Mouse (Mus musculus): ENCODE data around the gene Cldn13. TPM values are rescaled to one million over a fixed set of nuclear protein-coding genes. Genes with fewer than 3 reads are reported as not detected.
A peak's percentile ranks its signal among the peaks of the same experiment; 100 is the strongest.

Gene Cldn13
- polyA plus RNA-seq, 1 experiment from 2014 or later = 0.39 TPM

GRCm38 (mm10) chr5:134890601-134891054, 24.7 kb downstream of the Cldn13 start:
- 58% methylated on average over 6 of the region's 6 CpGs for WGBS
- Histone ChIP-seq H3K4me2 (no peak overlapping the region), H3K9ac (0 out of 2 replicates have a peak overlapping the region, but pooled peaks have one; percentile 21), H3K27me3 (no peaks in the 10 kb centered on the region), H3K4me1 (peaks cover 34% of the 10 kb centered on the region), H3K27ac (no peak overlapping the region), H3K36me3 (no peaks in the 10 kb centered on the region), H3K4me3 (no peak overlapping the region), H3K9me3 (no peaks in the 10 kb centered on the region)
- no peak for ATAC-seq (ENCODE audit: insufficient number of reproducible peaks, insufficient read depth, low FRiP score, low TSS enrichment, low read depth)

- H3K4me2 ChIP-seq = no peak overlapping the region
- no peaks in the 10 kb centered on the region for H3K27me3 ChIP-seq
- H3K9me3 ChIP-seq = no peaks in the 10 kb centered on the region
- H3K9ac ChIP-seq = no peak overlapping the region
- H3K4me1 ChIP-seq = peaks cover 15% of the 10 kb centered on the region
- no peak for ATAC-seq (ENCODE audit: insufficient number of reproducible peaks, insufficient read depth, low FRiP score, low TSS enrichment, low read depth)
- no peaks in the 10 kb centered on the region for H3K36me3 ChIP-seq
- no peak overlapping the region for H3K4me3 ChIP-seq
- 87% methylated on average over 7 of the region's 7 CpGs for WGBS
- no peak overlapping the region for H3K27ac ChIP-seq
These were observed 26.8 kb downstream of the Cldn13 start for GRCm38 (mm10) chr5:134888505-134888904.

GRCm38 (mm10) chr5:134887447-134888335, 27.6 kb downstream of the Cldn13 start:
- WGBS = 60% methylated on average over 18 of the region's 18 CpGs
- 0 out of 2 replicates have a peak overlapping the region, but pooled peaks have one; percentile 14 for H3K27ac ChIP-seq

GRCm38 (mm10) chr5:134883077-134883476, 32.2 kb downstream of the Cldn13 start:
- Histone ChIP-seq H3K27ac (no peak overlapping the region), H3K36me3 (no peaks in the 10 kb centered on the region), H3K4me3 (no peak overlapping the region), H3K9ac (no peak overlapping the region), H3K9me3 (0 out of 2 replicates have a peak, but pooled peaks cover 7% of the 10 kb centered on the region), H3K4me1 (peaks cover 2% of the 10 kb centered on the region; the same call in 1 of the 2 replicates), H3K4me2 (no peak overlapping the region), H3K27me3 (no peaks in the 10 kb centered on the region)
- whole genome bisulfite sequencing = 57% methylated on average over 3 of the region's 3 CpGs
- ATAC-seq (ENCODE audit: insufficient number of reproducible peaks, insufficient read depth, low FRiP score, low TSS enrichment, low read depth) = no peak

More at GRCm38 (mm10) chr5:134887447-134888335, 27.6 kb downstream of the Cldn13 start:
- H3K4me3 ChIP-seq = no peak overlapping the region
- H3K4me1 ChIP-seq = peaks cover 10% of the 10 kb centered on the region
- no peak for ATAC-seq (ENCODE audit: insufficient number of reproducible peaks, insufficient read depth, low FRiP score, low TSS enrichment, low read depth)
- H3K9ac ChIP-seq = no peak overlapping the region
- H3K9me3 ChIP-seq = no peaks in the 10 kb centered on the region
- H3K36me3 ChIP-seq = no peaks in the 10 kb centered on the region
- H3K27me3 ChIP-seq = no peaks in the 10 kb centered on the region
- H3K4me2 ChIP-seq = no peak overlapping the region

- WGBS = 71% methylated on average over 10 of the region's 10 CpGs
- Histone ChIP-seq H3K36me3 (no peaks in the 10 kb centered on the region), H3K27ac (no peak overlapping the region), H3K4me3 (no peak overlapping the region), H3K9ac (no peak overlapping the region), H3K4me1 (peaks cover 30% of the 10 kb centered on the region), H3K4me2 (no peak overlapping the region), H3K27me3 (no peaks in the 10 kb centered on the region), H3K9me3 (0 out of 2 replicates have a peak, but pooled peaks cover 7% of the 10 kb centered on the region)
- ATAC-seq (ENCODE audit: insufficient number of reproducible peaks, insufficient read depth, low FRiP score, low TSS enrichment, low read depth) = no peak
These were observed 38.5 kb downstream of the Cldn13 start for GRCm38 (mm10) chr5:134876801-134877200.

- Histone ChIP-seq H3K9me3 (no peaks in the 10 kb centered on the region), H3K27ac (no peak overlapping the region), H3K4me3 (no peak overlapping the region), H3K4me2 (no peak overlapping the region), H3K9ac (no peak overlapping the region), H3K27me3 (no peaks in the 10 kb centered on the region), H3K4me1 (peaks cover 30% of the 10 kb centered on the region), H3K36me3 (no peaks in the 10 kb centered on the region)
- 88% methylated on average over 5 of the region's 5 CpGs for WGBS
- no peak for ATAC-seq (ENCODE audit: insufficient number of reproducible peaks, insufficient read depth, low FRiP score, low TSS enrichment, low read depth)
These were observed 40.1 kb downstream of the Cldn13 start for GRCm38 (mm10) chr5:134875245-134875644.

GRCm38 (mm10) chr5:134873956-134874879, 41.1 kb downstream of the Cldn13 start:
- ATAC-seq (ENCODE audit: insufficient number of reproducible peaks, insufficient read depth, low FRiP score, low TSS enrichment, low read depth) = 0 out of 2 replicates have a peak, but pooled peaks have one; percentile 33
- WGBS = 61% methylated on average over 21 of the region's 21 CpGs

GRCm38 (mm10) chr5:134873034-134873433, 42.3 kb downstream of the Cldn13 start:
- no peak overlapping the region for H3K9ac ChIP-seq
- WGBS = 83% methylated on average over 8 of the region's 8 CpGs
- H3K4me1 ChIP-seq = peaks cover 42% of the 10 kb centered on the region
- no peak overlapping the region for H3K4me2 ChIP-seq
- no peak overlapping the region for H3K27ac ChIP-seq
- H3K27me3 ChIP-seq = no peaks in the 10 kb centered on the region
- H3K9me3 ChIP-seq = no peaks in the 10 kb centered on the region
- 0 out of 2 replicates have a peak, but pooled peaks have one; percentile 27 for ATAC-seq (ENCODE audit: insufficient number of reproducible peaks, insufficient read depth, low FRiP score, low TSS enrichment, low read depth)
- no peaks in the 10 kb centered on the region for H3K36me3 ChIP-seq
- H3K4me3 ChIP-seq = no peak overlapping the region

More at GRCm38 (mm10) chr5:134873956-134874879, 41.1 kb downstream of the Cldn13 start:
- no peak overlapping the region for H3K4me3 ChIP-seq
- no peaks in the 10 kb centered on the region for H3K36me3 ChIP-seq
- no peak overlapping the region for H3K27ac ChIP-seq
- no peaks in the 10 kb centered on the region for H3K27me3 ChIP-seq
- no peak overlapping the region for H3K4me2 ChIP-seq
- H3K9me3 ChIP-seq = no peaks in the 10 kb centered on the region
- H3K9ac ChIP-seq = no peak overlapping the region
- peaks cover 30% of the 10 kb centered on the region for H3K4me1 ChIP-seq

GRCm38 (mm10) chr5:134872597-134872996, 42.7 kb downstream of the Cldn13 start:
- Histone ChIP-seq H3K4me3 (no peak overlapping the region), H3K36me3 (no peaks in the 10 kb centered on the region), H3K9me3 (no peaks in the 10 kb centered on the region), H3K27ac (no peak overlapping the region), H3K9ac (no peak overlapping the region), H3K27me3 (no peaks in the 10 kb centered on the region), H3K4me2 (no peak overlapping the region), H3K4me1 (peaks cover 46% of the 10 kb centered on the region)
- no peak for ATAC-seq (ENCODE audit: insufficient number of reproducible peaks, insufficient read depth, low FRiP score, low TSS enrichment, low read depth)
- 58% methylated on average over 5 of the region's 5 CpGs for WGBS

- Histone ChIP-seq H3K27me3 (no peaks in the 10 kb centered on the region), H3K9ac (no peak overlapping the region), H3K4me1 (peaks cover 56% of the 10 kb centered on the region), H3K9me3 (no peaks in the 10 kb centered on the region), H3K4me3 (no peak overlapping the region), H3K36me3 (no peaks in the 10 kb centered on the region), H3K4me2 (no peak overlapping the region), H3K27ac (peak overlapping the region; percentile 96)
- no peak for ATAC-seq (ENCODE audit: insufficient number of reproducible peaks, insufficient read depth, low FRiP score, low TSS enrichment, low read depth)
- 75% methylated on average over 5 of the region's 5 CpGs for WGBS
These were observed 46.8 kb downstream of the Cldn13 start for GRCm38 (mm10) chr5:134868506-134868905.
